Mouse (Mus musculus): ENCODE results near the gene Oit1. TPM values are rescaled to one million over a fixed set of nuclear protein-coding genes. Genes with fewer than 3 reads are reported as not detected.

The Oit1 gene
- polyA plus RNA-seq (2017; shearing (Covaris generic)), result not detected

DNA sequence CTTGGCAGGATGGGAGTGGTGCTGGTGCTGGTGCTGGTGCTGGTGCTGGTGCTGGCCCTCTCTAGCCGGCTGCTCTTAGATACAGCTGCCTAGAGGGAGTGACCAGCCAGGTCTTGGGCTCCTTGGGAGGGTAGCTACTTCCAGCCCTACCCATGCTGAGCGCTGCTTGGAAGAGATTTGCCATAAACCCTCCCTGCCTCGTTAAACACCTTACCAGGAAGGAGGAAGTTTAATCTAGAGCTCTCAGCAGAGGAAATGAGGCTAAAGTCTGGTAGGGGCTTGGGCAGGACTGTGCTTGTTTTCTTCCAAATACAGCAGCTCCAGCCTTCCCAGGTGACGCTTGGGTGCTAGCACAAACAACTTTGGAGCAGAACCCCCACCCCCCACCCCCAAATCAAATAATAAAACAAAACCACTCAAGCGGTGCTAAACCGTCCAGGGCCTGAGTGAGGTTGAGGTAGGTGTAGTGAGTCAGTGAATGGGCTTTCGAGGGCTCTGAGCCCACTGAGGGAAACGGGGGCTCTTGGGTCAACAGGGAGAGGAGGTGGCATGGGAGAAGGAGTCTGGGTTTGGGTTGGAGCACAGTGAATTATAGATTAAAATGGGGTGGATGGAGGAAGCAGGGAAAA is at the start of gene Oit1:
Gene Oit1 (minus strand): TSS at position 70 of the 629 bp plus-strand sequence.

GRCm38 (mm10) chr14:8317194-8318097 is 61.1 kb downstream of the Oit1 start, which contains the start of gene Fam107a:
Fam107a (minus strand) TSS chr14:8318023.

Other genes with a start within 250 kb of the Oit1 start
- gene Pdhb, start 205.7 kb downstream of the Oit1 start, polyA plus RNA-seq (2017; shearing (Covaris generic)), result 181 TPM
- 14.9 TPM for gene Kctd6, start 164.6 kb downstream of the Oit1 start, polyA plus RNA-seq (2017; shearing (Covaris generic))
- gene Acox2, start 119.4 kb downstream of the Oit1 start, polyA plus RNA-seq (2017; shearing (Covaris generic)), result not detected
- gene Fam107a, start 60.7 kb downstream of the Oit1 start, polyA plus RNA-seq (2017; shearing (Covaris generic)), result not detected

Data from CD4-positive, CD25-positive, alpha-beta regulatory T cell (primary cell).